13 mouse cellular contexts compared by ENCODE assay signal in genomic region chr6:136898222-136898621, GRCm38 (mm10). TPM values are rescaled to one million over a fixed set of nuclear protein-coding genes. Genes with fewer than 3 reads are reported as not detected.
DNase-seq lines count a peak whose midpoint lies in the region; ATAC-seq and TF ChIP-seq lines count a peak whose summit lies in the region.
"Had no signal": no experiment of that assay in that cellular context is flagged by ENCODE, and none has a peak within 500 bp of the region (broad histone marks: within the 10 kb centered on the region; RNA-seq: fewer than 3 reads in every experiment).

No protein-coding gene starts in this region.

- H3K36me3 ChIP-seq in heart, embryonic 15.5 days = no peaks in the 10 kb centered on the region
- H3K36me3 ChIP-seq: midbrain, embryonic 13.5 days had no signal

- no peak overlapping the region for H3K4me2 ChIP-seq in heart, embryonic 15.5 days
- H3K4me2 ChIP-seq: midbrain, embryonic 13.5 days had no signal

- ATAC-seq in heart, embryonic 15.5 days (replicated peaks; ENCODE audit: insufficient number of reproducible peaks, insufficient read depth, low FRiP score, low read depth) = peak; percentile 62; the same call in 1 of the 2 replicates
- ATAC-seq in frontal cortex, adult (ENCODE audit: low TSS enrichment) = no peak
- ATAC-seq: forebrain, embryonic 14.5 days; midbrain, embryonic 13.5 days had no signal

- WGBS in heart, embryonic 15.5 days = 16% methylated on average over 4 of the region's 4 CpGs
- 51% methylated on average over 4 of the region's 4 CpGs for WGBS in cerebellum, adult 2 months

- H3K4me1 ChIP-seq in heart, embryonic 15.5 days (replicated peaks) = peaks cover 19% of the 10 kb centered on the region
- no peaks in the 10 kb centered on the region for H3K4me1 ChIP-seq in cerebellum, adult 2 months (ENCODE audit: control insufficient read depth, insufficient read depth, low read length)
- H3K4me1 ChIP-seq: midbrain, embryonic 13.5 days had no signal

- TF ChIP-seq POLR2A in cerebellum, adult 2 months (IDR thresholded peaks at IDR 0.05; ENCODE audit: borderline replicate concordance, insufficient read depth, low read length) = no peak

- H3K27me3 ChIP-seq in heart, embryonic 15.5 days = no peaks in the 10 kb centered on the region
- H3K27me3 ChIP-seq in cerebellum, adult 2 months (ENCODE audit: control insufficient read depth, insufficient read depth, low read length) = no peaks in the 10 kb centered on the region
- H3K27me3 ChIP-seq: midbrain, embryonic 13.5 days had no signal

- peak; percentile 19 for DNase-seq in embryo, embryonic 10 days (ENCODE audit: low spot score)
- DNase-seq in embryo, embryonic 9.5 days (ENCODE audit: extremely low spot score) = no peak
- peak; percentile 80 for DNase-seq in 3T3-L1 (ENCODE audit: low read depth, low spot score)
- peak; percentile 75 for DNase-seq in lung, postnatal 14 days
- no peak for DNase-seq in cerebellum, adult 2 months
- DNase-seq in spleen, adult 12 weeks (ENCODE audit: low spot score) = no peak
- DNase-seq: adrenal gland, adult 8-10 months; cerebellum, adult 9-11 months; right cerebral cortex, postnatal 4 days had no signal

- H3K9ac ChIP-seq in heart, embryonic 15.5 days = no peak overlapping the region
- H3K9ac ChIP-seq: midbrain, embryonic 13.5 days had no signal

- peak overlapping the region; percentile 63 for H3K27ac ChIP-seq in heart, embryonic 15.5 days
- H3K27ac ChIP-seq in cerebellum, adult 2 months (ENCODE audit: insufficient read depth, low read length) = no peak overlapping the region
- H3K27ac ChIP-seq: midbrain, embryonic 13.5 days had no signal

- no peak for TF ChIP-seq CTCF in cerebellum, adult 2 months (IDR thresholded peaks at IDR 0.05; ENCODE audit: borderline replicate concordance, insufficient read depth, low read depth, low read length)

- no peak overlapping the region for H3K4me3 ChIP-seq in heart, embryonic 15.5 days
- no peak overlapping the region for H3K4me3 ChIP-seq in cerebellum, adult 2 months (replicated peaks; ENCODE audit: insufficient read depth, low read depth, low read length)
- H3K4me3 ChIP-seq: midbrain, embryonic 13.5 days had no signal

- H3K9me3 ChIP-seq in heart, embryonic 15.5 days (replicated peaks) = no peaks in the 10 kb centered on the region
- H3K9me3 ChIP-seq: midbrain, embryonic 13.5 days had no signal

RNA-seq across cellular contexts. Expression of gene Mgp, which starts 22.6 kb away (rescaled TPM):
- 595 and 619 TPM in 2 replicates for polyA plus RNA-seq in heart, embryonic 15.5 days (2015; fragmentation: Nextera tagmentation; extraction: Ambion mirVana)
- 93.7 and 131 TPM in 2 replicates for polyA plus RNA-seq in cerebellum, adult 2 months (2012; rRNA removed)

RNA-seq across cellular contexts. Expression of gene Erp27, which starts 23.8 kb away (rescaled TPM):
- polyA plus RNA-seq in heart, embryonic 15.5 days (2015; fragmentation: Nextera tagmentation; extraction: Ambion mirVana) = 0.27 and 0.87 TPM in 2 replicates
- polyA plus RNA-seq in cerebellum, adult 2 months (2012; rRNA removed) = 0.22 and 0.31 TPM in 2 replicates
- polyA plus RNA-seq: midbrain, embryonic 13.5 days had no signal

RNA-seq across cellular contexts. Expression of gene Pde6h, which starts 25.4 kb away (rescaled TPM):
- polyA plus RNA-seq in heart, embryonic 15.5 days (2015; fragmentation: Nextera tagmentation; extraction: Ambion mirVana) = 0.18 and 0.26 TPM in 2 replicates
- polyA plus RNA-seq in cerebellum, adult 2 months (2012; rRNA removed) = 0.11 and 0.38 TPM in 2 replicates
- polyA plus RNA-seq: forebrain, embryonic 14.5 days; midbrain, embryonic 13.5 days had no signal

RNA-seq across cellular contexts. Expression of gene Art4, which starts 40.7 kb away (rescaled TPM):
- polyA plus RNA-seq in heart, embryonic 15.5 days (2015; fragmentation: Nextera tagmentation; extraction: Ambion mirVana) = 14.4 and 16.5 TPM in 2 replicates
- 0.16 and 0.29 TPM in 2 replicates for polyA plus RNA-seq in cerebellum, adult 2 months (2012; rRNA removed)
- polyA plus RNA-seq: forebrain, embryonic 14.5 days had no signal

RNA-seq across cellular contexts. Expression of gene Arhgdib, which starts 43.5 kb away (rescaled TPM):
- 75.6 and 126 TPM in 2 replicates for polyA plus RNA-seq in heart, embryonic 15.5 days (2015; fragmentation: Nextera tagmentation; extraction: Ambion mirVana)
- polyA plus RNA-seq in cerebellum, adult 2 months (2012; rRNA removed) = 10.1 and 10.5 TPM in 2 replicates

Comparison
In these comparisons a context has a peak if more than half of its experiments do, and no peak if none do; other contexts are left out.
1. DNase-seq: peak in embryo, embryonic 10 days (single experiment), 3T3-L1 (single experiment) and lung, postnatal 14 days (single experiment); none in embryo, embryonic 9.5 days (single experiment), cerebellum, adult 2 months (0 of 2) and spleen, adult 12 weeks (single experiment).